Mouse (Mus musculus): ENCODE results near the gene Tatdn3.

- TF ChIP-seq CTCF (IDR thresholded peaks at IDR 0.05; ENCODE audit: low read depth, low read length), result no peak
- no peak for TF ChIP-seq POLR2A (IDR thresholded peaks at IDR 0.05; ENCODE audit: extremely low read depth, insufficient read depth, low read length)
These were observed 20.0 kb downstream of the Tatdn3 start for GRCm38 (mm10) chr1:191042688-191043087.

All from liver, adult 2 months (tissue).